Mouse (Mus musculus): ENCODE data around the gene Mrnip. TPM values are rescaled to one million over a fixed set of nuclear protein-coding genes. Genes with fewer than 3 reads are reported as not detected.

Gene Mrnip
- 5.6 TPM for polyA plus RNA-seq (2017; shearing (Covaris generic))

DNA sequence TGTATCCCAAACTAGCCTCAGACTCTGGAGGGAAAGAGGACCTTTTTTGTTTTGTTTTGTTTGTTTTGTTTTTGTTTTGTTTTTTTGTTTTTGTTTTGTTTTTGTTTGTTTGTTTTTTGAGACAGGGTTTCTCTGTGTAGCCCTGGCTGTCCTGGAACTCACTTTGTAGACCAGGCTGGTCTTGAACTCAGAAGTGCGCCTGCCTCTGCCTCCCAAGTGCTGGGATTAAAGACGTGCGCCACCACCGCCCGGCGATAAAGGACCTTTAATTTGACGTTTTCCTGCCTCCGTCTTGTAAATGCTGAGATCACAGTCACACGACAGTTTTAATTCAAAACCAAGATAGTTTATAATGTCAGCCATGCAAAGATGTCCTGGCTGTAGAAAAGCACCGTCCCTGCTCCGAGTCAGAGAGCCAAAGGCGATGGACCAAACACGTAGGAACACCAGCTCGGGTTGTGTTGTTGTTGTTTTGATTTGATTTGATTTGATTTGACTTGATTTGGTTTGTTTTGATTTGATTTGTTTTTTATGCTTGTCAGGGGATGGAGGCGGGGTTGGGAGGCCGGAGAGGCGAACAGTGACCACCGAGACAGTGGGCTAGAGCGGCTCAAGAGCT lies at the start of gene Mrnip:
TSS of gene Mrnip (plus strand) at position 334 of the 619 bp plus-strand sequence.

DNA sequence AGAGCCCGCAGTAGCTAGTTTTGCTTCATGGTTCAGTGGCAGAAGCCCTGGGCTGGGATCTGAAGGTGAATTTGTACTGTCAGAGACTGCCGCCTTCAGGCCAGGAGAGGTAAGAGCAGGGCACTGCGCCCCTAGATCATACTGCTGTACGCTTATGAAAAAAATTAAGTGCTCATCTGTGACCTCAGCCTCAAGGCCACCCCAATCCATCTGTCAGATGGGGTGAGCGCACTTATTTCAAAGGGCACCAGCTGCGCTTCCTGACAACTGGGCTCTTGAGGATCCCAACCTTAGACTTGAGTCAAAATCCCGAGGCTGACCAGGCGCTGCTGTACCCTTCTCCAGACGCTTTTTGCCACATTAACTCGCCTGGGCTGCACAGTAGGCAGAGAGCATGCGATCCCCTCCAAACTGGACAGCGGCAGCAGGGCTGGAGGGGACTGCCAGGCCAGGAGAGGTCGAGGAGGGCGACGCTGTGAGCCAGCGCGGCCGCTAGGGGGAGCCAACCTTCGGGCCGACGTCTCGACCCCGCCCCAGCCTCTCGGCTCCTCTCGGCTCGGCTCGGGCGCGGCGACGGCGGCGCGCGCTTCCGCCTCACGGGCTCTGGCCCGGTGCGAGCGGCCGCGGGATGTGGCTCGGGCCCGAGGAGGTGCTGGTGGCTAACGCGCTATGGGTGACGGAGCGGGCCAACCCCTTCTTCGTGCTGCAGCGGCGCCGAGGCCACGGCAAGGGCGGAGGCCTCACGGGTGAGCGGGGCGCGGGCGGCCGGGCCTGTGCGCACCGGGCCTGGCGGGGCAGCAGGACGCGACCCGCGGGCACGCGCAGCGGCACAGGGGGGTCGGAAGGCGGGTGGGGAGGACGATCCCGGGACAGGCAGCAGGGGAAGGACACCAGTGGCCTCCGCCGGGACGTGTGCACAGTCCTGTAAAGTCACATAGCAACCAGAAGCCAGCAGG lies 43.2 kb upstream of the Mrnip start, which contains the start of gene Tbc1d9b:
TSS of gene Tbc1d9b (plus strand) at position 586 of the 956 bp plus-strand sequence.

DNA sequence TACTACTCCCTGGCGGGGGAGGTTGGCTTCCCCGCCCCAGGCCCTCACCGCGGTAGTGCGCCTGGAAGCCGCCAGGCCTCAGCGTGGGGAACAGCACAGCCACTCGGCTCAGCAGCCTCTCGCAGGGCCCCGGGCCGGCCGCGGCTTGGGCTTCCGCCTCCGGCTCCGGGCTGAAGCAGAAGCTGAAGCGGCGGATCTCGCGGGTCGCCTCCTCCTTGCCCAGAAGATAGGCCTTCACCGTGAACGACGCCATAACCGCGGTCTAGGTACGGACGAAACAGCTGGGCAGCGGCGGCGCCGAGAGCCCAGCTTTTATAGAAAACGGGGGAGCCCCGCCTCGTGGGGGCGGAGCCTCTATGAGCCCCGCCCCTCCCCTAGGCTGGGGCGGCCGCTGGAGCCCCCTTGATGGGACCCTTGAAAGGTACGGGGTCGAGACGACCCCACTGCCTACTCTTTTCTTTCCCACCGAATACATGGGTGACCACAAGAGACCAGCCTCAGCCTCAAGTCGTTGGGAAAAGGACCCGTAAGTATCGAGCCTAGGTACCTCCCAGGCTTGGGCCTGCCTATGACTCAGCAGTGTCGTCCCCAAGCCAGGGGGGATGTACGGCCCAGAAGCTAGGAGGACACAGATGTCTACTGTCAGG lies 36.4 kb downstream of the Mrnip start, which contains the start of the genes Sqstm1 and Mgat4b:
TSS of gene Sqstm1 (minus strand) at position 323 of the 647 bp plus-strand sequence.
TSS of gene Mgat4b (plus strand) at position 386 of the 647 bp plus-strand sequence.

DNA sequence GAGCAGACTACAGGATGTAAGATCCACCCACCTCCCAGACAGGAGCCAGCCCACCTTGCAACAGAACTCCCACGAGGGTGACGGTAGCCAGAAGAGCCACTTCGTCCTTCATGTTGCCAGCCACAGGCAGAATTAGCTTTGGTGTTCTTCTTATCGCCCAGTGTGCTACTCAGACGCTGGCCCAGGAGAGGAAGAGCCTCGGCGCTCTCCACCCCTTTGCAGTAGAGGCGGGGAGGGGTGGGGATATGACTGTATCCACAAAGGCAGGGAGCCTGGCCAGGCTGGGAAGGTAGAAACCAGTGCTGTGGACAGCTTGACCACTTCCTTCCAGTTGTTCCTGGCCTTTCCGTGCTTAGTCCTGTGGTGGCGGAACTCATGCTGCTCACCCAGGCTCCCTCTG lies 64.1 kb downstream of the Mrnip start, which contains the start of gene Ltc4s:
TSS of gene Ltc4s (minus strand) at position 293 of the 400 bp plus-strand sequence.

Other genes starting within 250 kb of the Mrnip start
- gene Rnf130, start 149.1 kb upstream of the Mrnip start, polyA plus RNA-seq (2017; shearing (Covaris generic)), result 4.7 TPM
- gene Tbc1d9b, start 43.0 kb upstream of the Mrnip start, polyA plus RNA-seq (2017; shearing (Covaris generic)), result 62.7 TPM
- 458 TPM for gene Sqstm1, start 36.4 kb downstream of the Mrnip start, polyA plus RNA-seq (2017; shearing (Covaris generic))
- gene Mgat4b, start 36.4 kb downstream of the Mrnip start, polyA plus RNA-seq (2017; shearing (Covaris generic)), result 4.5 TPM
- 1.4 TPM for gene Ltc4s, start 64.2 kb downstream of the Mrnip start, polyA plus RNA-seq (2017; shearing (Covaris generic))
- 2.2 TPM for gene Maml1, start 117.9 kb downstream of the Mrnip start, polyA plus RNA-seq (2017; shearing (Covaris generic))
- 199 TPM for gene Canx, start 151.2 kb downstream of the Mrnip start, polyA plus RNA-seq (2017; shearing (Covaris generic))
- gene Cby3, start 180.0 kb downstream of the Mrnip start, polyA plus RNA-seq (2017; shearing (Covaris generic)), result not detected
- gene Hnrnph1, start 202.5 kb downstream of the Mrnip start, polyA plus RNA-seq (2017; shearing (Covaris generic)), result 286 TPM

Measured in inflammation-experienced regulatory T-cells, adult 16 weeks (primary cell).